Mouse (Mus musculus) kidney, adult 2 months (tissue): ENCODE results near the gene Zfp568.

Source experiments
- CTCF ChIP-seq: fragments of 200-500 bp; conservative IDR thresholded peaks from 2 replicates; pipeline ENCODE4 v1.5.1; 2011; ENCODE audit warnings: low read depth, mild to moderate bottlenecking, control low read depth, low read length, moderate library complexity, mixed read lengths; ENCODE audit not compliant: insufficient read depth, insufficient read length
- POLR2A ChIP-seq: fragments of 200-500 bp; IDR thresholded peaks from one replicate; pipeline ENCODE4 v1.6.1; 2011; ENCODE audit warnings: low read depth, low read length, control low read depth

GRCm38 (mm10) chr7:30048126-30048525 lies 64.4 kb downstream of the Zfp568 start:
- TF ChIP-seq CTCF (no peak), POLR2A (no peak)
